Mouse (Mus musculus): ENCODE measurements around the gene Gm10203.
"Not testable (repeated sequence)": the region's sequence is repeated elsewhere in the genome, so short reads cannot be mapped to it uniquely, and the experiment has no call there.

The Gm10203 gene

DNA sequence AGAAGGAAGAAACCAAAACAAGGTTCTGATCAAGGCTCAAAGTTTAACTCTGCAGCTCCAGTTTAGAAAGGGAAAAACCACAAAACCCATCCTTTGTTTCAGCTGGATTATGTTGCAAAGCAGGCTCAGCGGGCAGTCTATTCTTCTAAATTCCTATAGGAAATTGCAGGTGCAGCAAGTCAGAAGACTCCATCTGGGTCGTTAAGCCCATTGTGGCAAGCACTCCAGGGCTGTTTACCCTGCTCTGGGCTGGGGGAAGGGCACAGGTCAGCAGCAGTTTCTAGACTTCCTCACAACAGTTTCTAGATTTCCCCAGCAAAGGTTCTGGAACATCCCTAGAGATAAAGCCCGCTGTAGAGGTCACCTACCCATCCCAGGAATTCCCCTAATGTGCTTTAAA is 1.1 kb downstream of the Gm10203 start:
- in situ Hi-C loops (cut with MboI; ENCODE audit: low pct_unique_long_range_greater_than_20kb in 1 of 2, low sequenced_read_pairs in 2 of 2, unreplicated experiment in 1 of 2) = no loop called here

DNA sequence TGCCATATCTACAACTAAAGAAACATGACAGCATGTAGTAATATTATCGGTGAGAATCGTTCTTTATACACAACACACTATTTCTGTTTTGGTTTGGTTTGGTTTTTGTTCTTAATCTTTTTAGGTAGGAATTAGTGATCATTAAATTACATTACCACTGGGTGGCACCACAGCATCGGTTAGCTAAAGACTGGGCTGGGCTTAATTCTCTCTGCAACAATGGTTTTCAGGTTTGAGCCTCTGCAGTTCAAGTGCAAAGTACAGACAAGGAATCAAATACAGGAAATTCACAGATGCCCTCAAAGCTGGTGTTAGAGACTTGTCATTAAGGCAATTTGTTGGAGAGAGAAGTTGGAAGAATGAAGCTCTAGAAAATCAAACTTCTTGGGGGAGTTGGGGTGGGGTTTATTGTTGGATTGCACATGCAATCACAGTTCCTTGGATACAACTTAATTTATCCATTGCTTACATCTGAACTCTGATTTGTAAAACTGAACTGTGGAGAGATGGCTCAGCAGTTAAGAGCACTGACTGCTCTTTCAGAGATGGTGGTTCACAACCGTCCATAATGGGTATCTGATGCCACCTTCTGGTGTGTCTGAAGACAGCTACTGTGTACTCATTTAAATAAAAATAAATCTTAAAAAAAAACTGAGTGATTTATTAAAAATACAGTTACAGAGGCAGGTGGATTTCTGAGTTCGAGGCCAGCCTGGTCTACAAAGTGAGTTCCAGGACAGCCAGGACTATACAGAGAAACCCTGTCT is 2.5 kb downstream of the Gm10203 start:
- in situ Hi-C loops (cut with MboI; ENCODE audit: low pct_unique_long_range_greater_than_20kb in 1 of 2, low sequenced_read_pairs in 2 of 2, unreplicated experiment in 1 of 2) = no loop called here

DNA sequence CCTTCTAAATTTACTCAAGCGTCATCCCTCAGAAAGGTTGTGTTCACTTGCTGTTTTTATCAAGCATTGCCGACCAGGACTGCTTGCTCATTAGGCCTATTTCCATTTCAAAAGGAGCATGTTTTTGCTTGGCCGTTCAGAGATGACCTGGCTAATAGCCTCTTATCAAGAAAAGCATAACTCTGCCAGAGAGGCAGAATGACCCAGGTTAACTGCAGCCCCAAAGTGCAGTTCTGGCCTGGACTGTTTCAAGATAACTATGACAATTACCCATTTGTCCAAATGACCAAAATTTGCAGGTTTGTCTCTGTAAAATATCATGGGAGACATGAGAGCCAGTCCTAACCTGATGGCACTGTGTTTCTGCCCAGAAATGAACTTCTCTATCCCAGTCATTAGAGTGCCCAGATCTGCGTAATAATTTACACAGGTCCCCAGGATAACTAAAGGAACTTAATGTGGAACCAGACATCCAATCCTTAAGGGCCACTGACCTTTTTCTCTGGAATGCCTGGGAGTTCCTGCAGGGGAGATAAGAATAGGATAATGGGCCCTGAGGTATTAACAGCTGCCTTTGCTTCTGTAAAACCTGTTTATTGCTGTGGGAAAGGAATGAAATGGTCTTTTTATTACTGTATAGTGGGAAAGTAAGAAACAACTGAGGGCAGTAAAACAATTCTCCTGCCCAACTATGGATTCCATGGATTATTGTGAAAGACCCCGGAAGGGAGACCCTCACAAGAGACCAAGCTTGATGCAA is 4.6 kb downstream of the Gm10203 start:
- in situ Hi-C loops (cut with MboI; ENCODE audit: low pct_unique_long_range_greater_than_20kb in 1 of 2, low sequenced_read_pairs in 2 of 2, unreplicated experiment in 1 of 2) = no loop called here

DNA sequence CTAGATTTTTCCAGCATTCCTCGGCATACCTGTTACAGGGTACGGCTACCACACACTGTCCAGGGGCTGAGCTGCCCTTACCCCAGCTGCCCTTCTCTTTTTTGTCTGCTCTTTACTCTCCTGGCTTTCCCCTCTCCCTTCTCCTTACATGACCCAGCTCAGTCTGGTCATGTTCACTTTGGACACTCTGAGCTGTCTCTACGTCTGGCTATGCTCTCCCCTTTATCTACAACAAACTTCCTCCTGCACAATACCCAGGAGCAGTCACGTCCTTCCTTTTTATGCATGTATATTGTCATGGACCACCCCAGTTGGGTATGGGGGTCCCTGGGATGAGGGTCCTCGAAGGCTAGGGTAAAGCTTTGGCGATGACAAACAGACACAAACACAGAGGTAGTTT is 5.7 kb downstream of the Gm10203 start:
- in situ Hi-C loops (cut with MboI; ENCODE audit: low pct_unique_long_range_greater_than_20kb in 1 of 2, low sequenced_read_pairs in 2 of 2, unreplicated experiment in 1 of 2) = no loop called here

DNA sequence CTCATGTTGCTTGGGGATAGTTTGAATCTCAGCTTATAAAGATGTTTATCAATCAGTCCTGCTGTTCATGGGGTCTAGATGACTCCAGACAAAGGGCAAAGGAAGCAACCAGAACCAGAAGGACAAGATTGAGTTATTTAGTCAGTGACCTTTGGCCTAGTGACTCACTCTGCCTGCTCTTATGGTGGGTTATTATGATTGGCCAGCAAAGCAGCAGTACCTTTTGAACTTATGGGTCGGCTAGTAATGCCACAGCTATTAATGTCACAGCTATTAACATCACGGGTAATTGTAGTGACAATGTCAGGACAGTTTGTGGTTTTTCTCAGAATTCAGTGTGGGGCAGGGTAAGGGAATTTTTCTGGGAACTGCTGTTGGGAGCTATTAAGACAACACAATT is 8.0 kb downstream of the Gm10203 start:
- in situ Hi-C loops (cut with MboI; ENCODE audit: low pct_unique_long_range_greater_than_20kb in 1 of 2, low sequenced_read_pairs in 2 of 2, unreplicated experiment in 1 of 2) = no loop called here

DNA sequence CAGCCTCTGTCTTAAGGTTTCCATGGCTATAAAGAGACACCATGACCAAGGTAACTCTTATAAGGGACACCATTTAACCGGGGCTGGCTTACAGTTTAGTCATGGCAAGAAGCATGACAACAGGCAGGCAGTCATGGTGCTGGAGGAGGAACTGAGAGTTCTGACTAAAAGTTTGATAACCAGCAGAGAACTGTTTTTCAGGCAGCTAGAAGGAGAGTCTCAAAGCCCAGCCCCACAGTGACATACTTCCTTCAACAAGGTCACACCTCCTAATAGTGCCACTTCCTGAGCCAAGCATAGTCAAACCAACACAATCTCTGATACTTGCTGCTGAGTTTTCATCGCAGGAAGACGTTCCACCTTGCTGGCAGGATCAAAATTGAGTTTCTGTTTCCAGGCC is 9.0 kb downstream of the Gm10203 start:
- in situ Hi-C loops (cut with MboI; ENCODE audit: low pct_unique_long_range_greater_than_20kb in 1 of 2, low sequenced_read_pairs in 2 of 2, unreplicated experiment in 1 of 2) = no loop called here

DNA sequence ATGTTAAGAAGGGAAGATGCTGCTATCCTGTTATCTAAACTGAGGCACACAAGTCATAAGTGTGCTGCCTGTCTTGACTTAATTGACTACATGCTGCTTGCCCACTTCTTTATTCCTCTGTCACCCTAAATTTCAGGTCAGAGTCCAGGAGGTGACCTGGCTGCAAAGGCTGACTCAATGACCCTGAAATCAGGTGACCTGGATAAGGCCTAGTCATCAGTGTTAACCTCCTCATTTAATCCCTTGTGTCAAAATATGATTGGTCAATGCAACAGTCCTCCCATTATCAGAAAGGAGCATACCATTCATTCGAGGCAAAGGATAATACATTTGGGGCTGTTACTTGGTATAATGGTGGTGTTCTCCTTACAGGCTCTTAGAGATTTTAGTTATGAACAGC is 9.5 kb downstream of the Gm10203 start, which contains the start of gene Etfbkmt:
Etfbkmt (plus strand) TSS at position 379 of the 400 bp plus-strand sequence.
- in situ Hi-C loops (cut with MboI; ENCODE audit: low pct_unique_long_range_greater_than_20kb in 1 of 2, low sequenced_read_pairs in 2 of 2, unreplicated experiment in 1 of 2) = no loop called here

DNA sequence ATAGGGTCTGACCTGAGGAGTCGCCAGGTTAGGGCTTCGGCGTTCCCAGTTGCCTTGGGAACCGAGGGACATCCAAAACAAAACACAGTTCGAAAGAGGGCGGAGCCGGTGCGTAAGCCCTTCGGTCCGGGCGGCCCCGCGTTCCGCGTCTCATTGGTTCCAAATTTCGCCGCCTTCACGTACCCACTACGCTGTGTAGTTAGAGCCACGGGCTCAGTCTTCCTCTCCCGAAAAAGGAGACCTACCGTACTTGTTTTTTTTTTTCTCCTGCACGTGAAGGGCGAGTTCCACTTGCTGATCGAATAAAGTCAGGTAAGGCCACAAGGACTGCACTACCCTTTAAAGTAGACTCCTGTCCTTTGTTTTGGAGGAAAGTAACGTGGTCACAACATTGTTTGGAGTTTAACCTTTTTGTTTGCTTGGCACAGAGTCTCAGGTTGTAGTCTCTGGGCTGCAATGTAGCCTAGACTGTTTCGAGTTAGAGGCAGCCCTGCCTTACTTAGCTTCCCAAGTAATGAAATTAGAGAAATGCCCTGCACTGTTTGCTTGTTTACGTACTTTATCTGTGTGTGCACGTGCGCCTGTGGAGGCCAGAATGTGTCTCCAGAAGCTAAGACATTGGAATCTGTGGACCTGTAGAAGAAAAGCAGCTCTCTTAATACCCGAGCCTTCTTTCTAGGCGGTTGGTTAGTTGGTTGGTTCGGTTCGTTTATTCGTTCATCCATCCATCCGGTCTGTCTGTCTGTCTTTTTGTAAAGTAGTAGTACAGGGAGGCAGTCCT is 11.6 kb downstream of the Gm10203 start:
- in situ Hi-C loops (cut with MboI; ENCODE audit: low pct_unique_long_range_greater_than_20kb in 1 of 2, low sequenced_read_pairs in 2 of 2, unreplicated experiment in 1 of 2) = loop anchor here (5.0 kb wide), 2 partner anchors 231 to 236 kb away; no protein-coding TSS in a partner anchor

DNA sequence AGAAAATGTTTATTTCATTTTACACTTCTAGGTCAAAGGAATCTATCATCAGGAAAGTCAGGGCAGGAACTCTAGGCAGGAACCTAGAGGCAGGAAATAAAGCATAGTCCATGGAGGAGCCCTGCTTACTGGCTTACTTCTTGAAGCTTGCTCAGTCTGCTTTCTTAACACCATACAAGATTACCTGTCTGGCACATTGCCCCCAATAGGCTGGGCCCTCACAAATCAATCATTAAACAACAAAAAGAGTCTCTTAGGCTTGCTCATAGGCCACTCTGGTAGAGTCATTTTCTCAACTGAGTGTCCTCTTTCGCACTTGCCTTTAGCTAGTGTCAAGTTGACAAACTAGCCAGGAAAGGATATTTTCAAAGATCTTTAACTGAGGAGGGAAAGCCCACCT is 15.2 kb downstream of the Gm10203 start:
- in situ Hi-C loops (cut with MboI; ENCODE audit: low pct_unique_long_range_greater_than_20kb in 1 of 2, low sequenced_read_pairs in 2 of 2, unreplicated experiment in 1 of 2) = no loop called here

DNA sequence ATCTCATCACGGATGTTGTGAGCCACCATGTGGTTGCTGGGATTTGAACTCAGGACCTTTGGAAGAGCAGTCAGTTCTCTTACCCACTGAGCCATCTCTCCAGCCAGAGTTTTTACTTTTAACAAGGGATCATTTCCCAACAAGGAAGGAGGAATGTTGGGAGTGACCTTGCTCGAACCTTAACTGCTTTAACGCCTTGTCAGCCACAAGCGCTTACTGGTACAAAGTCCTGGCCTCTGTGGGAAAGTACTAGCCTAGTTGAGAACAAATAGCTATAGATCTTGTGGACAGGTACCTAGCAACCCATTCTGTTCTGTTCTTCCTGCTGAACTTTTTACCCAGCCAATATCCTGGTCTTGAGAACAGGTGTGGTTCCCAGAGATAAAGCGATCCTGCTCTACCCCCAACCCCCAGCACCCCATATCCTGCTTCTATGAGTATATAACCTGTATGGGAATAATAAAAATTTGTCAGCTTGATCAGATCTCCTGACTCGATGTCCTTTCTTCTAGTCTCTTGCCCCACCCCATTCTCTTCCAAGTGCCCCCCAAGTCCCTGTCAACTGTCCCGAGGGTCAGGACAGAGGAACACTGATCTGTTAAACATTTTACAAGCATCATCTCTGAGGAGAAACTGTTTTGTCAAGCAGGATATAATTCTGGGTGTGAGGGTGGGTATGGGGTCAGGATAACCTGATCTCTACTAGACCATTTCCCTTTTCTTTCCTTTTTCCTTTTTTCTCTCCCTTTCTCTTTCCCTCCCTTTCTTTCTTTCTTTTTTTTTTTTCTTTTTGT is 18.7 kb downstream of the Gm10203 start:
- in situ Hi-C loops (cut with MboI; ENCODE audit: low pct_unique_long_range_greater_than_20kb in 1 of 2, low sequenced_read_pairs in 2 of 2, unreplicated experiment in 1 of 2) = no loop called here

DNA sequence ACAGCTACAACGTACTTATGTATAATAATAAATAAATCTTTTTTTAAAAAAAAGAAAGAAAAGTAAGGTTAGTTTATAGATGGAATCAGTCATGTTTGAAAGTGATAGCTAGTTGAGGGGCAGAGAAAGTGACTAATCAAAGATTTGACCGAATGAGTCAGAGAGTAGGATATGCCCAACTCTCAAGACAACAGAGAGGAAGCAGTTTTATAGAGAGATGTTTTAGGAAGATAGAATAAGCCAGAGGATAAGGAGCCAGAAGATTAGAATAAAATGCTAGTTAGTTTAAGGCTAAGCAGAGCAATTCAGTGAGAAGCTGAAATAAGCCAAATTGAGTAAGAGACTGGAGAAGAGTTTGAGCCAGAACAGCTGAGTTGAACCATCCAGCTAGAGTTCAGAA is 22.1 kb downstream of the Gm10203 start:
- in situ Hi-C loops (cut with MboI; ENCODE audit: low pct_unique_long_range_greater_than_20kb in 1 of 2, low sequenced_read_pairs in 2 of 2, unreplicated experiment in 1 of 2) = no loop called here

DNA sequence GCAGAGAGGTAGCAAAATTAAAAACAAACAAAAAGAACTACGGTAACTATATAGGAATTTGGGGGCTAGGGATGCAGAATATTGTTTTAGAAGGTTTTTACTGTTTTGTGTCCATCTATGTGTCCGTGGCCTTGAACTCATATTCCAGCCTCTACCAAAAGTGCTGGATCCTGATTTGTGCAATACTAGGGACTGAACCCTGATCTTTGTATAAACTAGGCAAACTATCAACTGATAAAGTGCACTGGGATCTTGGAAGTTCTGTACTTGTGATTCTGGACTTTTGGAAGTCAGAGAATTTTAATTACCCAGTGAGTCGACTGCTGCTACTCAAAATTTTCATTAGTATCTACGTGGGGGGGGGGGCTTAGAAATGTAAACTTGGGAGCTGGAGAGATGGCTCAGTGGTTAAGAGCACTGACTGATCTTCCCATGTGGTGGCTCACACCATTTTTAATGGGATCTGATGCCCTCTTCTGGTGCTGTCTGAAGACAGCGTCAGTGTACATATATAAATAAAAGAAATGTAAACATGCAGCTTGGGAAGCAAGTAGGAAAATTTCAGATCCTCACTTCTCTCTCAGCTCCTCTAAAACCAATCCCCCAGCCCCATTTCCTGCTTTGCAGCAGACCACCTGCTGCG is 23.6 kb downstream of the Gm10203 start:
- in situ Hi-C loops (cut with MboI; ENCODE audit: low pct_unique_long_range_greater_than_20kb in 1 of 2, low sequenced_read_pairs in 2 of 2, unreplicated experiment in 1 of 2) = no loop called here

DNA sequence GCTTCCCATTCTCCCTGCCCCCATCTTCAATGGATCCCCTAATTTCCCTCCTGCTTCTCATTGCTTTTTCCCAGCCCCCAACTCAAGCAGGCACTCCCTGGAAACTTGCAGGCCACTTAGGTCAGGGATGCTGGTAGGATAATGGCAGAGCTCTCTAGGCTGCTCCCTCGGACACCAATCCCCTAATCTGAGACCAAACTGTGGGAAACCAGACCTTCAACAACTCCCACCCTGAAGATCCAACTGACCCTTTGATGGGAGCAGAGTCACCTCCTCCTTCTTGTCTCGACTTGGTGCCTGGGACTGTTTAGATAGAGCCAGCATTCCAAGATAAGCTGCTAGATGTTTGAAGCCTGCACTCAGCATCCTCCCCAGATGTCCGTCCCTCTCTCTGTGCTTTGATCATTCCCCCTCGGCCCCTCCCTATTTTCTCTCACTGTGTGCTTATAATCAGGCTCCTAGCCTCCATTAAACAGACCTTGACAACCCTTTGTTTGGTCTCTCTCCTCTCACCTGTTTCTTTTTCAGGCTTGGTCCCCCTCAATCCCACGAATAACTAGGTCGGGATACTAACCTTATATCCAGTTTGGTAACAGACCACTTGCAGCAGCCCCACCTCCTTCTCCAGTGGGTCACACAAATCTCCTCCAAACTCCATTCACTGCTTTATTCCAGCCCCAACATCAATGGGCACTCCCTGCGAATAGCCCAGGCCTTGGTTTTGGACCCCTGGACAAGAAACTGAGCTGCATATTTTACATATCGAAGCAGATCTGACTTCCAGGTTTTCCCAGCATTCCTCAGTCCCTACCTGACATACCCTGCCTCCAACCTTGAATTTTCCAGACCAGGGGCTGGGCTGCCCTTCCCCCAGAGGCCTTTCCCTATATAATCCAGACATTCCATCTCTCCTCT is 24.4 kb downstream of the Gm10203 start:
- in situ Hi-C loops (cut with MboI; ENCODE audit: low pct_unique_long_range_greater_than_20kb in 1 of 2, low sequenced_read_pairs in 2 of 2, unreplicated experiment in 1 of 2) = no loop called here

DNA sequence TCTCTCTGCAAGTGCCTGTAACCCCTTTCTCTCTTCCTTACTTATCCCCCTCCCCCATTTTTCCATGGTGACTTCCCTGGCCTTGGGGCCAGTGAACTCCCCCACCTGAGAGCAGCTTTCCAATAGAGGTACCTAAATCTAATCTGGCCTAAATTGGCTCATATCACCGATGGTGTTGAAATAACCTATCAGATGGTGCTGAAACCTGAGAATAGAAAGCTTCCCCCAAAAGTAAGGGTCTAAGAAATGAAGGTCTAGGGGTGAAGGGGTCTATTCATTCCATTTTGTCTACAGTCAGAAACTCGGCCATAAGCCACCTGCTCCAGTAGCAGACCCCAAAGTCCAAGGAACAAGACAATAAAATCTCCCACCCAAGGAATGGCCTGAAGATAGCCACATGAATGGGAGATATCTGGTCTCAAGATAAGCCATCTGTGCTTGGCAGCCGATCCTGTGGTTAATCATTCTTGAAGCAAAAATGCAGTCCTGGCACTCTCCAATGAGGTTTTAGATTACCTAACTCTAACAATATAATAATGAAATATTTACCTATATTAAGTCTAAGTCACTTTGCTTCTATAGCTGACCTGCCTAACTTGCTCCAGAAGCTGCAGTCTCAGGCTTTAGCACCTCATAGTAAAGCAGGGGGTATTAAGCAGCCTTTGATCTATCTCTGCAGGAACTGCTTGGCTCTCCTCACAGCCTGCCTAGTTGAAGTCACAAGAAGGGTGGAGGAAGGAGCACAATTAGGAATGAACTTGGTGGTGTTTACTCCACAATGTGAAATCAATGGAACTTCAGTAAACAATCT is 25.3 kb downstream of the Gm10203 start:
- in situ Hi-C loops (cut with MboI; ENCODE audit: low pct_unique_long_range_greater_than_20kb in 1 of 2, low sequenced_read_pairs in 2 of 2, unreplicated experiment in 1 of 2) = no loop called here

DNA sequence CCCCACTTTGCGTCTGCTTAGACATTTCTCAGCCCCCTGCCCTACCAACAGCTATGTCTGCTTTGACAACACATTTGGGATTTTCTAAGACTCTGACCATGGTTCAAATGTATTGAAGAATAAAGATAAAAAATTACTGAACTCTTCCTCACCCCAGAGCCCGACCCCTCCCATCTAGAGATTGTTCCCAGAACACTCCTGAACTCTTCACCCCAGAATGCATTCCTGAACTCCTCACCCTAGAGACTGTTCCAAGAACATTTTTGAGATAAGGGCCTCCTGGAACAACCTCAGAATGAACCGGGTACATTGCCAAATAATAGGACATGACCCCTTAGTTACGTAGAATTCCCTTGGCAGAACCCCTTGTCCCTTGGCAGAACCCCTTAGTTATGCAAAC is 37.1 kb downstream of the Gm10203 start:
- in situ Hi-C loops (cut with MboI; ENCODE audit: low pct_unique_long_range_greater_than_20kb in 1 of 2, low sequenced_read_pairs in 2 of 2, unreplicated experiment in 1 of 2) = not testable (repeated sequence)

DNA sequence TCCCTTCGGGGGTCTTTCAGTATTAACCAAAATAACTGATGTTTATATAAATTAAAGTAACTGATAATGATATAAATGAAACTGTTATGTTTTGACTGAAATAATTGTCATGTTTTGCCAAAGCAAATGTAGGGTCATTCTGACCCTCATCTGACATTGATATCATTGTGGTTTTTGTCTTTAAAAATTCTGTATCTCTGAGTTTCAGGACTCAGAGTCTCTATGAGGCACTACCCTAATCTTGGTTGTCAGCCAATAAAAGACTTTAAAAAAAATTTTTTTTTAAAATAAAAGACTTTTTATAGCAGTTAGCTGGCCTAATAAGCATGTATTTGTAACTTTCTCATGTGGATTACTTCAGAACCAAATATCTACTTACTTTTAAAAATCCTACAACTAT is 37.7 kb downstream of the Gm10203 start:
- in situ Hi-C loops (cut with MboI; ENCODE audit: low pct_unique_long_range_greater_than_20kb in 1 of 2, low sequenced_read_pairs in 2 of 2, unreplicated experiment in 1 of 2) = no loop called here
